Mouse (Mus musculus): ENCODE results near the gene Slc16a1. TPM values are rescaled to one million over a fixed set of nuclear protein-coding genes. Genes with fewer than 3 reads are reported as not detected.
A peak's percentile ranks its signal among the peaks of the same experiment; 100 is the strongest.

The Slc16a1 gene
- 29.7 and 45.0 TPM in 2 replicates for polyA plus RNA-seq (2016; fragmentation: Nextera tagmentation; extraction: Ambion mirVana)

DNA sequence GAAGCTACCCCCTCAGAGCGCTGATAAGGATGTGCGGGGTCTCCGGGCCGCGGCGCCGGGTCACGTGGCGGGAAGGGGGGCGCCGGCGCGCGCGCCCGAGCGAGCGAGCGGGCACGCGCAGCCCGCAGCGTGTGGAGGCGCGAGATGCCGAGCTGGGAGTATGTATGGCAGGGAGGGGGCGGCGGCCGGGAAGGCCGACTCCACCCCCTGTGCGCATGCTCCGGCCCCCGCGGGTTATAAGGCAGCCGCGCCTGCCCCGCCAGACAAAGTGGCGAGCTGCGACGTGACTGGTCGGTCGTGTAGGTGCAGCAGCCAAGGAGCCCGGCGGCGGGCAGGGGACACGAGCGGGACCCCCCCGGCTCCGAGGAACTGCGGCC is at the start of gene Slc16a1:
Slc16a1 (plus strand) TSS at position 266 of the 377 bp plus-strand sequence.
- no peaks in the 10 kb centered on the region for H3K36me3 ChIP-seq
- peak; percentile 92 for DNase-seq (ENCODE audit: low spot score)
- H3K27ac ChIP-seq = peak within 1 kb of the TSS; percentile 96
- H3K4me1 ChIP-seq (replicated peaks) = peaks cover 28% of the 10 kb centered on the region
- under 1% methylated on average over 50 of the region's 50 CpGs for WGBS
- no peaks in the 10 kb centered on the region for H3K27me3 ChIP-seq (ENCODE audit: insufficient read depth, poor library complexity, severe bottlenecking)
- no peaks in the 10 kb centered on the region for H3K9me3 ChIP-seq
- H3K4me3 ChIP-seq = peak within 1 kb of the TSS; percentile 92

DNA sequence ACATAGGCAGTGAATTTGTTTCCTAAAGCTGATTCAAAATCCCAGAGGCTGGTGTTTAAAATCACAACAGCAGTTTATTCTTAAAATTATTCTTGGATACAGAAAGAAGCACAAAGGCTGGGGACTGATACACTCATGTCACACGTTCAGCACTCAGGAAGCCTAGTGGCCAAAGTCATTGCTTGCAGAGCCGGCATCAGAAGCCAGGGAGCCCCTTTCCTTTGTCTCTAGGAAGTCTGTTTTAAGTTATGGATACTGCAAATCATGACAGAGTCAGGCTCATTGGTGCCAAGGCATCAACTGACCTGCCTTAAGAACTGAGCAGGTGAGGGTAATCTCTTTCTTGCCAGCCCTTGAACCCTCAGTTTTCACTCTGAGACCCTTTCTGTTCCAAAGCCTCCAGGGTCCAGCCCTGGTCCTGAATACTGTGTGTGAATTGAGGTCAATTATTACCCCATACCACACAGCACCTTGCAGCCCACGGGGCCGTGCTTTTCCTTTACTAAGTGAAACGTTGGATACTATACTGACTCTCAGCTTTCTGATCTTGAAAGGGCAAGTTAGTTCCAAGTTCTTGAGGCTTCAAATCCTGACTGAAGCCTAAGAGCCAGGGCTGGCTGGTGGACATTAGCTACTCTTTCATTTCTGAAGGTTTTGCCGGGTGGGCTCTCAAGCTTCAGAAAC is 41.9 kb upstream of the Slc16a1 start:
- no peak for DNase-seq (ENCODE audit: low spot score)
- WGBS = 83% methylated on average over 6 of the region's 6 CpGs
- Histone ChIP-seq H3K27me3 (ENCODE audit: insufficient read depth, poor library complexity, severe bottlenecking) (no peaks in the 10 kb centered on the region), H3K4me3 (no peak overlapping the region), H3K27ac (no peak overlapping the region), H3K36me3 (no peaks in the 10 kb centered on the region), H3K4me1 (replicated peaks) (peaks cover 6% of the 10 kb centered on the region; the same call in 1 of the 2 replicates), H3K9me3 (no peaks in the 10 kb centered on the region)

DNA sequence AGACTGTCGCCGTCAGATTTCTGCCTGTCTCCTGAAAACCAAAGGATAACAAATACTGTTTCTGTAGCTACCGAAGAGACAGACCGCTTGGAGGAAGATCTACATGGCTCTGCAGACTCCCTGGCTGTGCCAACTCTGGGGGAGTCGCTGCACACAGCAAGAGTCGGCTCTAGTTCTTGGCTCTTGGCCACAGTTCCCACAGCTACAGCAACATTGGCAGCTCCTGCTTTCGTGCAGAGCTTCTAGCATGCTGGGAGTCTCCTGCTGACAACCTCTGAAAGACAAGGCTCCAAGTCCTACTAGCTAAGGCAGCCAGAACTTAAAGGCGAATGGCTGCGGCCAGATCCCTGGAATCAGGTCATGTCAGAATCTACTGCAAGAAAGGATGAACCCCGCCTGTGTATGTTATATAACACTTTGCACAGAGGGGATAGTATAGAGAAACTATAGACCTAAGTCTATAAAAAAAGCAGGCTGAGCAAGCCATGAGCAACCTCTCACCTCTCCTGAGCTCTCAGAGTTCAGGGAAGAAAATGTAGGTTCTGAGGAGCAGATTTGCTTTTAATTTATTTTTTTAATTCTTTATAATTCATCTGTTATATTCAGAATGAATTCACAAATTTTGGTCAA is 41.2 kb upstream of the Slc16a1 start:
- H3K36me3 ChIP-seq = no peaks in the 10 kb centered on the region
- H3K4me3 ChIP-seq = no peak overlapping the region
- H3K27ac ChIP-seq = no peak overlapping the region
- WGBS = 71% methylated on average over 10 of the region's 10 CpGs
- H3K9me3 ChIP-seq = no peaks in the 10 kb centered on the region
- H3K27me3 ChIP-seq (ENCODE audit: insufficient read depth, poor library complexity, severe bottlenecking) = no peaks in the 10 kb centered on the region
- no peak for DNase-seq (ENCODE audit: low spot score)
- H3K4me1 ChIP-seq (replicated peaks) = peaks cover 6% of the 10 kb centered on the region; the same call in 1 of the 2 replicates

DNA sequence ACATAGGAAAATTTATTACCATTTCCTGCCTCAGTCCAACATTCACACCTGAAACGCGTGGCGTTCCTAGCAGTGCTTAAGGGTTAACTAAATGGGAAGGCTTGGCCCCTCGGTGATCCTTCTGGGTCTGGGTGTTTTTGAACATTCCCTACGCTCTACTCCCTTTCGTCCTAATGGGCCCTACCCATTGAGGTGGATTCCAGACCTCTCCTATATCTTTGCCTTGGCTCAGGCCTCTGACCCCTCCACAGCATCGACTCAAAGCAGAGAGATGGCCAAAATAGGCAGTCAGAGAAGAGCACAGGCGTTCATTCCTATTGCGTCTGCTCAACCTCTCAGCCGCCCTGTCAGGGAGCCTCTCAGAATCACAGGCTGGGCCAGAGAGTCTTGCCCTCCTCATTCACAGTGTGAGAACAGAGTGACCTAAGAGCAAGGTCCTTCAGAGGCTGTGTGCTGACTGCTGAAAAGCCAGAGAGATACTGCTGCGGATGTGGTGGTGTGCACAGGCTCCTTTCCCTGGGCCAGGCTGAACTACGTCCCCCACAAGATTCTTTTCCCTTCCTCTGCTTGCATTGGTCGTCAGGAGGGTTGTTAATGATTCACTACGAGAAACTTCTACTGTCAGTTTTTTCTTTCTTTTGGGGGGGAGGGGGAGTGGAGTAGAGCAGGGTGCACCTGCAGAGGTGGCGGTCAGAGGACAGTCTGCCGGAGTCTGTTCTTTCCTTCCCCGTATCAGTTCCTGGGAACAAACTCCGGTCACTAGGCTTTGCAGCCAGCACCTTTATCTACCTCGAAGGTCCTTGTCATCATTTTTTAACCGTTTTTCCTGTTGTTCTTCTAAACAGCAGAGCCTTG is 38.9 kb upstream of the Slc16a1 start:
- Histone ChIP-seq H3K9me3 (no peaks in the 10 kb centered on the region), H3K27me3 (ENCODE audit: insufficient read depth, poor library complexity, severe bottlenecking) (no peaks in the 10 kb centered on the region), H3K27ac (no peak overlapping the region), H3K4me3 (no peak overlapping the region), H3K36me3 (no peaks in the 10 kb centered on the region), H3K4me1 (replicated peaks) (peaks cover 6% of the 10 kb centered on the region; the same call in 1 of the 2 replicates)
- DNase-seq (ENCODE audit: low spot score) = no peak
- 74% methylated on average over 20 of the region's 20 CpGs for WGBS

DNA sequence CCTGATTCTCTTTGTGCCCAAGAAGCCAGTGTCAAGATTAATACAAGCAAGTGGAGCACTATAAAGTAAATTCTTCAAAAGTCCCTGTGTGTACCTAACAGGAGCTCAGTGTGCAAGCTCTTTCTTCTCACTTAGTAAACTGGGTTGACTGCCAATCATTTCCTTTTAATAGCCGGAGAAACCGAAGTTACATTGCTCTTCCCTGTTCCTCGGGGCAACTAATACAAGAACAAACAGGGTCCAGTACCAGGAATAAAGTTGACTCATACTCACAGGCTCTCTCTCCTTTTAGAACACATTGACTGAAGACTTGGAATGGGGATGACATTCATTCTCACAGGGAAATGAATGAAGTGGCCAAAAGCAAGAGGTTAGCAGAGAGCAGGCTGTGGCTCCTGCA is 37.8 kb upstream of the Slc16a1 start:
- no peaks in the 10 kb centered on the region for H3K27me3 ChIP-seq (ENCODE audit: insufficient read depth, poor library complexity, severe bottlenecking)
- H3K4me3 ChIP-seq = no peak overlapping the region
- no peaks in the 10 kb centered on the region for H3K9me3 ChIP-seq
- H3K4me1 ChIP-seq (replicated peaks) = peaks cover 6% of the 10 kb centered on the region; the same call in 1 of the 2 replicates
- no peak overlapping the region for H3K27ac ChIP-seq
- WGBS = 82% methylated on average over 3 of the region's 3 CpGs
- no peak for DNase-seq (ENCODE audit: low spot score)
- H3K36me3 ChIP-seq = no peaks in the 10 kb centered on the region

DNA sequence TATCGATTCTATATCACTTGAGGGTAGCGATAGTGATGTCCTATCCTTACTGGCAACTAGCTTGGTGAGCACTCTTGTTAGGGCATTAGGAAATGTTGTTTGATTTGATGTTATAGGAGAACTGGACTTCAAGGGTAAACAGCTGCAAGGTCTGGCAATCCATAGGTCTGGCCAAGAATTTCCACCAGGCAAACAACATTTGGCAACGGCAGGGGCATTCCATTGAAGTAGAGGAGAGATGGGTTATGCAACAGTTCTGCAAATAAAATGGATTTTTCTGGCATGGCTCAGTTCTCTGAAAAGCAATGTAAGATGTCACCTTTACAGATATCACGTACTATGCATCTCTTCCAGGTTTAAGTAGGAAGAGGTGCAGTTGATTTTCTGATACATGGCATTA is 36.8 kb upstream of the Slc16a1 start:
- DNase-seq (ENCODE audit: low spot score) = no peak
- H3K4me1 ChIP-seq (replicated peaks) = peaks cover 6% of the 10 kb centered on the region; the same call in 1 of the 2 replicates
- H3K4me3 ChIP-seq = no peak overlapping the region
- H3K27me3 ChIP-seq (ENCODE audit: insufficient read depth, poor library complexity, severe bottlenecking) = no peaks in the 10 kb centered on the region
- no peaks in the 10 kb centered on the region for H3K9me3 ChIP-seq
- 96% methylated on average over 4 of the region's 4 CpGs for WGBS
- no peak overlapping the region for H3K27ac ChIP-seq
- H3K36me3 ChIP-seq = no peaks in the 10 kb centered on the region

DNA sequence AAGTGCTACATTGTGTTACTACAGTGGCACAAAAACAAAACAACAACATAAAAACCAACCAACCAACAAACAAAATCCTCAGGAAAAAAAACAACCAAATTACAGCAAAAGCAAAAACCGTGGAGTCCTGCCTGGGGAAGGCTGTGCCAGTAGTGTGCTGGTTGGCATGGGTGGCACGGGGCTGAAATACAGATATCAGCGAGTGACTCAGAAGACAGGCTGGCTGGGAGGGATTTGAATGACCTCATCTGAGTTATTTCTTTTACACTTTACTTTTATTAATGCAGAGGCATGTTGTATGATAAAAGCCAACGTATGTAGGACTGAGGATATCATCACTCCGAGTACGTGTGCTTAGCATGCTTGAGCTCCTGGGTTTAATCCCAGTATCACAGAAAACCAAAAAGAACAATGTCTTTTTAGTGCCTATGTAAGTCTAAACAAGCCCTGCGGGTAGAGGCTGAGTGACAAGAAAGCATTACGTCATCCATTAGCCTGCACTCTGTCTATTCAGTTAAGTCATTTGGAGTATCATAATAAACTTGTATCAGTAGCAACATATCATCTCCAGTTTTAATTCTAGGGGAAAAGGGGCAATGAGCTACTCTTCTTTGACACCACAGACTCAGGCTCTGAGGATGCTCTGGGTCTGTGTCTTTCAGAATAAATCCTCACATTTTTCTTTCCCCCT is 28.6 kb upstream of the Slc16a1 start:
- no peaks in the 10 kb centered on the region for H3K4me1 ChIP-seq (replicated peaks)
- no peaks in the 10 kb centered on the region for H3K36me3 ChIP-seq
- no peak overlapping the region for H3K4me3 ChIP-seq
- no peaks in the 10 kb centered on the region for H3K27me3 ChIP-seq (ENCODE audit: insufficient read depth, poor library complexity, severe bottlenecking)
- H3K9me3 ChIP-seq = no peaks in the 10 kb centered on the region
- H3K27ac ChIP-seq = no peak overlapping the region
- DNase-seq (ENCODE audit: low spot score) = no peak
- 88% methylated on average over 8 of the region's 8 CpGs for whole genome bisulfite sequencing

DNA sequence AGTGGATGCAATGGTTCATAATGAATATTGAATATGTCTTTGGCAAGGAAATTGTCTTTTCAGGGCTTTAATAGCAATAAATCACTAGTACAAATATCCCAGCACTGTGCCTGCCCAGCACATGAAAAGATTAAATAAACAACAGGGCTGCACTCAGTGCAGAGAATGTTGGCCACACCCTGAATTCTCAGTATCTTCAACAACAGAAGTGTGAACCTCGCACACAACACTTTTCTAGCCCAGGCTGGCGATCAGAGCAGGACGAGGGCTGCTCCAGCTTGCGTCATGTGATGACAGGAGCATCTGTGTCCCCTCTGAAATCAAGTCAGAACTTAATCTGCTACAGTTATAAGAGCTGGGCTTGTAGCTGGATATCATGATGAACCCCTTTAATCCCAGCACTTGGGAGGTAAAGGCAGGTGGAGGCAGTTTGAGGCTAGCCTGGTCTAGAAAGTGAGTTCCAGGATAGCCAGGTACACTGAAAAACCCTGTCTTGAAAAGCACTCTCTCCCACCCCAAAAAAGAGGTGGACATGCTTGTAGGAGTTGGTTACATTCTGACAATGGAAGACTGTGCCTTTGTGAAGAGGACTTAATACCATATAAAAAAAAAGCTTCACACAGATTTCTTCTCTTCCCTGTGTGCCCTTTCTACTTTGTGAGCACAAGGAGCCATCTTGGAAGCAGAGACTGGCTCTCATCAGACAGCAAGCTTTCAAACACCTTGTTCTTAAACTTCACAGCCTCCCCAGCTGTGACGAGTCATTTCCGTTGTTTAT is 27.8 kb upstream of the Slc16a1 start:
- no peaks in the 10 kb centered on the region for H3K27me3 ChIP-seq (ENCODE audit: insufficient read depth, poor library complexity, severe bottlenecking)
- no peaks in the 10 kb centered on the region for H3K4me1 ChIP-seq (replicated peaks)
- H3K4me3 ChIP-seq = no peak overlapping the region
- no peak overlapping the region for H3K27ac ChIP-seq
- no peaks in the 10 kb centered on the region for H3K36me3 ChIP-seq
- H3K9me3 ChIP-seq = no peaks in the 10 kb centered on the region
- WGBS = 86% methylated on average over 6 of the region's 6 CpGs
- no peak for DNase-seq (ENCODE audit: low spot score)

DNA sequence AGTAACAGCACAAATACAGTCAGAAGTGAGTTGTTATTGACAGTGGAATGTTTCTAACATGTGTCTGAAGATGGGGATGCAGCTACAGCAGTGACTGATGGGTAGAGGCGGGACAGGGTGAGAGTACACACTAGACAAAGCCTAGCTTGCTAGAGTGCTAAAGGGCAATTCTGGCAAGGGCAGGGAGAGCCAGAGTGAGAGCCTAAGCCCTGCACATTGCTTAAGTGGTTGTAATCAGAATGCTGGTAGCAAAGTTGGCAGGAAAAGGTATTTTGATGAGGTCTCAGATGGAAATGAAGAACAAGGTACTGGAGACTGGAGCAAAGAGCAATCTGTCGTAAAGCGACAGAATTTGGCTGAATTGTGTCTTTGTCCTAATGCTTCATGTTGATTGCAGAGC is 26.5 kb upstream of the Slc16a1 start:
- Histone ChIP-seq H3K9me3 (no peaks in the 10 kb centered on the region), H3K27ac (no peak overlapping the region), H3K4me3 (no peak overlapping the region), H3K4me1 (replicated peaks) (no peaks in the 10 kb centered on the region), H3K36me3 (no peaks in the 10 kb centered on the region), H3K27me3 (ENCODE audit: insufficient read depth, poor library complexity, severe bottlenecking) (no peaks in the 10 kb centered on the region)
- DNase-seq (ENCODE audit: low spot score) = no peak
- WGBS = 94% methylated on average over 3 of the region's 3 CpGs

DNA sequence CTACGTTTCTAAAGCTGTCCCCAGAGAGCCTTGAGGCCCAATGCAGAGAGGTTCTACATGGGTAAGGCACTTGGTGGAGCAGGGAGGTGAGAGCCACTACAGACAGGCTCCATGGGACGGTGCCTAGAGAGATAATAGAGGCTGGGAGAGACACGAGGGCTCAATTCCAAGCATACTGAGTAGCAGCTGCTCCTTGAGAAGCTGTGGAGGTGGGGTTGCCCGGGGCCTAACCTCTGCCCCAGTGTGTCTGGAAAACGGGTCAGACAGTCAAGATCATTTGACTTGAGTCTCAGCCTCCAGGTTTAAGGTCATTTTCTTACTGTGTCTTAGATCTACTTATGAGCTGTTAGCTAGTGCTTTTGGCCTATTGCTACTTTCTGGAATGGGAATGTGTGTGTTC is 25.4 kb upstream of the Slc16a1 start:
- H3K27ac ChIP-seq = no peak overlapping the region
- no peak for DNase-seq (ENCODE audit: low spot score)
- H3K36me3 ChIP-seq = no peaks in the 10 kb centered on the region
- H3K27me3 ChIP-seq (ENCODE audit: insufficient read depth, poor library complexity, severe bottlenecking) = no peaks in the 10 kb centered on the region
- H3K4me3 ChIP-seq = no peak overlapping the region
- H3K9me3 ChIP-seq = no peaks in the 10 kb centered on the region
- no peaks in the 10 kb centered on the region for H3K4me1 ChIP-seq (replicated peaks)
- WGBS = 70% methylated on average over 5 of the region's 5 CpGs

DNA sequence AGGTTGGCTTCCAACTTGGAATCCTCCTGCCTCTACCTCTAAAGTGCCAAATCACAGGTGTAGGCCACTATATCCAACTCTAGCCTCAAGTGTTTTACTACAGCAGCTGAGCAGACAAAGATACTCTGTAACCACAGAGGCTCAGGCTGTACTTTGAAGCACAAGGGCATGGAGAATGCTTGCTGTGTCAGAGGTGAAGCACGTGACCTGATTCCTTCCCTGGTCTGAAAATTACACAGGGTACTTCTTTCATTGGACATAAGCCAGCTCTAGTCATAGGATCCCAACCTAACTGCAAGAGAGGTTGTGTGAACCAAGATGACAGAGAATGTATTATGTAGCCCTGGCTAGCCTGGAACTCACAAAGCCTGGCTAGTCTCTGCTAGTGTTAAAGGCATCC is 24.4 kb upstream of the Slc16a1 start:
- Histone ChIP-seq H3K9me3 (no peaks in the 10 kb centered on the region), H3K36me3 (no peaks in the 10 kb centered on the region), H3K27ac (no peak overlapping the region), H3K4me3 (no peak overlapping the region), H3K27me3 (ENCODE audit: insufficient read depth, poor library complexity, severe bottlenecking) (no peaks in the 10 kb centered on the region), H3K4me1 (replicated peaks) (no peaks in the 10 kb centered on the region)
- 86% methylated on average over 1 of the region's 1 CpGs for WGBS
- no peak for DNase-seq (ENCODE audit: low spot score)

DNA sequence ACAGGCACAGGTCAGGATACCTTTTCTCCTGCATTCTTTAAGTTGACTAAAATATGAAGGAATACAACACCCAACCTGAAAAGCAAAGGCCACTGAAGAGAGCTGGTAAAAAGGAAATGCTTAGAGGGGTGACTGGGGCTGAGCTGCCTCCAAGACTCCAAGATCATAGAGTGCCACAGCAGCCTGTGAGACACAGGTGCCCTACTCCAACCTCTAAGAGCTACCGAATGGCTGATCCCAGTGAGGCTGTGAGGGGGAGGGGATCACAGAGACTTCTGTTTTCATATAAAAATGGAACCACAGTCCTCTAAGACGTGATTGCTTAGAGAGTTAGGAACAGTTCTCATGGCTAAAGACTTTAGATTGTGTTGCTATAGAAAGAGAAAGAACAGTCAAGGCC is 23.3 kb upstream of the Slc16a1 start:
- H3K4me1 ChIP-seq (replicated peaks) = no peaks in the 10 kb centered on the region
- 84% methylated on average over 2 of the region's 2 CpGs for WGBS
- H3K4me3 ChIP-seq = no peak overlapping the region
- DNase-seq (ENCODE audit: low spot score) = no peak
- H3K36me3 ChIP-seq = no peaks in the 10 kb centered on the region
- H3K27me3 ChIP-seq (ENCODE audit: insufficient read depth, poor library complexity, severe bottlenecking) = no peaks in the 10 kb centered on the region
- no peaks in the 10 kb centered on the region for H3K9me3 ChIP-seq
- no peak overlapping the region for H3K27ac ChIP-seq
